8 mouse cellular contexts compared by ENCODE assay signal in genomic region chr13:17943306-17944077, GRCm38 (mm10). TPM values are rescaled to one million over a fixed set of nuclear protein-coding genes. Genes with fewer than 3 reads are reported as not detected.
DNase-seq lines count a peak whose midpoint lies in the region; ATAC-seq and TF ChIP-seq lines count a peak whose summit lies in the region.

No protein-coding gene starts in this region.

- H3K4me2 ChIP-seq in forebrain, embryonic 16.5 days (ENCODE audit: low read length), result peak overlapping the region; percentile 67
- H3K4me2 ChIP-seq in intestine, embryonic 16.5 days (ENCODE audit: low read depth, low read length), result peak overlapping the region; percentile 75
- peak overlapping the region; percentile 86 for H3K4me2 ChIP-seq in liver, embryonic 13.5 days
- H3K4me2 ChIP-seq in neural tube, embryonic 13.5 days, result peak overlapping the region; percentile 79

- TF ChIP-seq CTCF in spleen, adult 2 months (IDR thresholded peaks at IDR 0.05; ENCODE audit: extremely low read depth, insufficient read depth, insufficient read length, insufficient replicate concordance), result no peak
- no peak for TF ChIP-seq CTCF in bone marrow macrophage, adult 2 months (IDR thresholded peaks at IDR 0.05; ENCODE audit: low read depth, low read length)

- TF ChIP-seq POLR2A in spleen, adult 2 months (IDR thresholded peaks at IDR 0.05; ENCODE audit: low read depth, low read length), result no peak
- no peak for TF ChIP-seq POLR2A in bone marrow macrophage, adult 2 months (IDR thresholded peaks at IDR 0.05; ENCODE audit: borderline replicate concordance, low read depth, low read length)

- DNase-seq in spleen, adult 2 months (ENCODE audit: low read depth in 1 of 2, low spot score in 2 of 2), result peak in 1 of 2 experiments; percentile 6
- DNase-seq in spleen, adult 12 weeks (ENCODE audit: low spot score), result no peak
- DNase-seq in liver, embryonic 13.5 days, result no peak
- DNase-seq in ovary, postnatal 10 days (ENCODE audit: low spot score), result no peak

- ATAC-seq in forebrain, embryonic 16.5 days, result peak; percentile 71
- peak; percentile 94 for ATAC-seq in intestine, embryonic 16.5 days
- ATAC-seq in liver, embryonic 13.5 days (ENCODE audit: low read depth), result peak; percentile 77
- peak; percentile 78 for ATAC-seq in neural tube, embryonic 13.5 days (ENCODE audit: low read depth)

- H3K4me3 ChIP-seq in spleen, adult 2 months (ENCODE audit: extremely low read depth, insufficient read depth, insufficient read length), result peak overlapping the region; percentile 67
- peak overlapping the region; percentile 100 for H3K4me3 ChIP-seq in bone marrow macrophage, adult 2 months (ENCODE audit: insufficient read depth, low read length)
- H3K4me3 ChIP-seq in forebrain, embryonic 16.5 days (replicated peaks; ENCODE audit: low read length), result peak overlapping the region; percentile 61
- peak overlapping the region; percentile 86 for H3K4me3 ChIP-seq in intestine, embryonic 16.5 days (ENCODE audit: low read length)
- H3K4me3 ChIP-seq in liver, embryonic 13.5 days (replicated peaks), result peak overlapping the region; percentile 80
- H3K4me3 ChIP-seq in neural tube, embryonic 13.5 days, result peak overlapping the region; percentile 93

- H3K27ac ChIP-seq in spleen, adult 2 months (ENCODE audit: insufficient read depth, low read length), result peak overlapping the region; percentile 83
- peak overlapping the region; percentile 58 for H3K27ac ChIP-seq in bone marrow macrophage, adult 2 months (ENCODE audit: insufficient read depth, low read depth, low read length)
- peak overlapping the region; percentile 95 for H3K27ac ChIP-seq in forebrain, embryonic 16.5 days (ENCODE audit: low read length)
- H3K27ac ChIP-seq in intestine, embryonic 16.5 days (ENCODE audit: low read length), result peak overlapping the region; percentile 94
- H3K27ac ChIP-seq in liver, embryonic 13.5 days, result peak overlapping the region; percentile 27; the same call in 1 of the 2 replicates
- H3K27ac ChIP-seq in neural tube, embryonic 13.5 days (replicated peaks), result peak overlapping the region; percentile 98

- under 1% methylated on average over 67 of the region's 70 CpGs for WGBS in spleen, adult 2 months
- WGBS in forebrain, embryonic 16.5 days, result under 1% methylated on average over 46 of the region's 70 CpGs
- under 1% methylated on average over 70 of the region's 70 CpGs for WGBS in intestine, embryonic 16.5 days
- WGBS in liver, embryonic 13.5 days (ENCODE audit: insufficient replicate concordance), result under 1% methylated on average over 69 of the region's 70 CpGs
- under 1% methylated on average over 39 of the region's 70 CpGs for WGBS in neural tube, embryonic 13.5 days

- H3K36me3 ChIP-seq in spleen, adult 2 months (ENCODE audit: control insufficient read depth, insufficient read depth, low read length), result no peaks in the 10 kb centered on the region
- H3K36me3 ChIP-seq in forebrain, embryonic 16.5 days (ENCODE audit: control insufficient read depth, insufficient read depth), result no peaks in the 10 kb centered on the region
- H3K36me3 ChIP-seq in intestine, embryonic 16.5 days (ENCODE audit: control insufficient read depth, insufficient read depth, low read length), result no peaks in the 10 kb centered on the region
- no peaks in the 10 kb centered on the region for H3K36me3 ChIP-seq in liver, embryonic 13.5 days
- no peaks in the 10 kb centered on the region for H3K36me3 ChIP-seq in neural tube, embryonic 13.5 days

- H3K9ac ChIP-seq in forebrain, embryonic 16.5 days (replicated peaks; ENCODE audit: low read depth, low read length), result peak overlapping the region; percentile 95
- H3K9ac ChIP-seq in intestine, embryonic 16.5 days (ENCODE audit: low read depth, low read length), result peak overlapping the region; percentile 90
- peak overlapping the region; percentile 77 for H3K9ac ChIP-seq in liver, embryonic 13.5 days
- H3K9ac ChIP-seq in neural tube, embryonic 13.5 days, result peak overlapping the region; percentile 96

- no peaks in the 10 kb centered on the region for H3K27me3 ChIP-seq in spleen, adult 2 months (ENCODE audit: control insufficient read depth, insufficient read depth, low read length)
- no peaks in the 10 kb centered on the region for H3K27me3 ChIP-seq in forebrain, embryonic 16.5 days (replicated peaks; ENCODE audit: control insufficient read depth, insufficient read depth, low read length)
- no peaks in the 10 kb centered on the region for H3K27me3 ChIP-seq in intestine, embryonic 16.5 days (replicated peaks; ENCODE audit: control insufficient read depth, insufficient read depth, low read length)
- H3K27me3 ChIP-seq in liver, embryonic 13.5 days, result peaks cover 7% of the 10 kb centered on the region
- no peaks in the 10 kb centered on the region for H3K27me3 ChIP-seq in neural tube, embryonic 13.5 days

- no peaks in the 10 kb centered on the region for H3K9me3 ChIP-seq in forebrain, embryonic 16.5 days (ENCODE audit: control insufficient read depth, low read length)
- H3K9me3 ChIP-seq in intestine, embryonic 16.5 days (ENCODE audit: control insufficient read depth, low read length), result no peaks in the 10 kb centered on the region
- H3K9me3 ChIP-seq in liver, embryonic 13.5 days (replicated peaks), result no peaks in the 10 kb centered on the region
- H3K9me3 ChIP-seq in neural tube, embryonic 13.5 days, result no peaks in the 10 kb centered on the region

- peaks cover 4% of the 10 kb centered on the region; the same call in 1 of the 2 replicates for H3K4me1 ChIP-seq in spleen, adult 2 months (ENCODE audit: control insufficient read depth, insufficient read depth, insufficient read length)
- H3K4me1 ChIP-seq in bone marrow macrophage, adult 2 months (ENCODE audit: control insufficient read depth, insufficient read depth, low read length), result peaks cover 21% of the 10 kb centered on the region
- peaks cover 11% of the 10 kb centered on the region for H3K4me1 ChIP-seq in forebrain, embryonic 16.5 days (replicated peaks; ENCODE audit: control insufficient read depth, insufficient read depth, low read length)
- peaks cover 9% of the 10 kb centered on the region for H3K4me1 ChIP-seq in intestine, embryonic 16.5 days (ENCODE audit: control insufficient read depth, insufficient read depth, low read length)
- H3K4me1 ChIP-seq in liver, embryonic 13.5 days (replicated peaks), result peaks cover 15% of the 10 kb centered on the region
- H3K4me1 ChIP-seq in neural tube, embryonic 13.5 days (replicated peaks), result peaks cover 28% of the 10 kb centered on the region

RNA-seq across cellular contexts. Expression of gene Rala, which starts 0.5 kb away (rescaled TPM):
- 6.9 and 7.0 TPM in 2 replicates for polyA plus RNA-seq in spleen, adult 2 months (2012; rRNA removed)
- polyA plus RNA-seq in bone marrow macrophage, adult 2 months (2012; ENCODE audit: insufficient read depth, insufficient read length, missing spikeins), result 64.5 and 72.6 TPM in 2 replicates
- 198 and 209 TPM in 2 replicates for polyA plus RNA-seq in forebrain, embryonic 16.5 days (2015; fragmentation: Nextera tagmentation; extraction: Ambion mirVana)
- 89.6 and 94.9 TPM in 2 replicates for polyA plus RNA-seq in intestine, embryonic 16.5 days (2015; fragmentation: Nextera tagmentation; extraction: Ambion mirVana)
- polyA plus RNA-seq in liver, embryonic 13.5 days (2015; fragmentation: Nextera tagmentation; extraction: Ambion mirVana), result 23.4 and 23.6 TPM in 2 replicates
- 203 and 212 TPM in 2 replicates for polyA plus RNA-seq in neural tube, embryonic 13.5 days (2015; fragmentation: Nextera tagmentation; extraction: Ambion mirVana)

RNA-seq across cellular contexts. Expression of gene Yae1d1, which starts 49.7 kb away (rescaled TPM):
- polyA plus RNA-seq in spleen, adult 2 months (2012; rRNA removed), result 2.3 and 2.7 TPM in 2 replicates
- polyA plus RNA-seq in bone marrow macrophage, adult 2 months (2012; ENCODE audit: insufficient read depth, insufficient read length, missing spikeins), result 15.7 and 18.3 TPM in 2 replicates
- 93.0 and 104 TPM in 2 replicates for polyA plus RNA-seq in forebrain, embryonic 16.5 days (2015; fragmentation: Nextera tagmentation; extraction: Ambion mirVana)
- 52.6 and 63.2 TPM in 2 replicates for polyA plus RNA-seq in intestine, embryonic 16.5 days (2015; fragmentation: Nextera tagmentation; extraction: Ambion mirVana)
- 32.4 and 35.5 TPM in 2 replicates for polyA plus RNA-seq in liver, embryonic 13.5 days (2015; fragmentation: Nextera tagmentation; extraction: Ambion mirVana)
- 86.0 and 93.3 TPM in 2 replicates for polyA plus RNA-seq in neural tube, embryonic 13.5 days (2015; fragmentation: Nextera tagmentation; extraction: Ambion mirVana)

Comparison
In these comparisons a context has a peak if more than half of its experiments do, and no peak if none do; other contexts are left out.
1. H3K27ac ChIP-seq: peak in every context shown above with its lines; median percentile 98 in neural tube, embryonic 13.5 days; 95 in forebrain, embryonic 16.5 days; 94 in intestine, embryonic 16.5 days; 83 in spleen, adult 2 months; 58 in bone marrow macrophage, adult 2 months; 27 in liver, embryonic 13.5 days.